Mouse (Mus musculus): ENCODE measurements at regions not wholly inside any gene's neighbourhood (a gene's known extent, or its start where the extent isn't known, plus 50 kb on each side); places are given as distances from the start of the nearest gene placed in this dataset.

GRCm38 (mm10) chr6:120614526-120614925, 51.6 kb upstream of the Cecr2 start:
- no peak overlapping the region for H3K4me3 ChIP-seq
- H3K4me1 ChIP-seq: no peaks in the 10 kb centered on the region
- no peak for ATAC-seq (ENCODE audit: borderline replicate concordance, extremely low read depth, low FRiP score, low TSS enrichment)
- H3K36me3 ChIP-seq: no peaks in the 10 kb centered on the region
- no peak overlapping the region for H3K27ac ChIP-seq
- H3K9ac ChIP-seq: no peak overlapping the region
- 81% methylated on average over 3 of the region's 3 CpGs for WGBS
- H3K4me2 ChIP-seq: no peak overlapping the region
- H3K9me3 ChIP-seq: no peaks in the 10 kb centered on the region
- H3K27me3 ChIP-seq: no peaks in the 10 kb centered on the region

- WGBS: 46% methylated on average over 7 of the region's 7 CpGs
- H3K9ac ChIP-seq: no peak overlapping the region
- H3K4me1 ChIP-seq: no peaks in the 10 kb centered on the region
- no peak overlapping the region for H3K4me3 ChIP-seq
- no peak overlapping the region for H3K4me2 ChIP-seq
- no peak for ATAC-seq (ENCODE audit: borderline replicate concordance, extremely low read depth, low FRiP score, low TSS enrichment)
- H3K9me3 ChIP-seq: no peaks in the 10 kb centered on the region
- H3K27ac ChIP-seq: no peak overlapping the region
- H3K27me3 ChIP-seq: no peaks in the 10 kb centered on the region
- H3K36me3 ChIP-seq: no peaks in the 10 kb centered on the region
Measured at GRCm38 (mm10) chr6:120612346-120612745, 53.8 kb upstream of the Cecr2 start.

- WGBS: 81% methylated on average over 4 of the region's 4 CpGs
- Histone ChIP-seq H3K36me3 (no peaks in the 10 kb centered on the region), H3K27ac (no peak overlapping the region), H3K27me3 (no peaks in the 10 kb centered on the region), H3K9me3 (no peaks in the 10 kb centered on the region), H3K4me3 (no peak overlapping the region), H3K4me2 (no peak overlapping the region), H3K9ac (no peak overlapping the region), H3K4me1 (no peaks in the 10 kb centered on the region)
- no peak for ATAC-seq (ENCODE audit: borderline replicate concordance, extremely low read depth, low FRiP score, low TSS enrichment)
Measured at GRCm38 (mm10) chr6:120609858-120610257, 56.3 kb upstream of the Cecr2 start.

GRCm38 (mm10) chr6:120605471-120605870, 60.7 kb upstream of the Cecr2 start:
- 82% methylated on average over 2 of the region's 2 CpGs for WGBS
- no peaks in the 10 kb centered on the region for H3K36me3 ChIP-seq
- no peaks in the 10 kb centered on the region for H3K9me3 ChIP-seq
- ATAC-seq (ENCODE audit: borderline replicate concordance, extremely low read depth, low FRiP score, low TSS enrichment): no peak
- no peak overlapping the region for H3K4me3 ChIP-seq
- no peak overlapping the region for H3K4me2 ChIP-seq
- H3K27me3 ChIP-seq: no peaks in the 10 kb centered on the region
- no peak overlapping the region for H3K27ac ChIP-seq
- H3K9ac ChIP-seq: no peak overlapping the region
- H3K4me1 ChIP-seq: no peaks in the 10 kb centered on the region

DNA sequence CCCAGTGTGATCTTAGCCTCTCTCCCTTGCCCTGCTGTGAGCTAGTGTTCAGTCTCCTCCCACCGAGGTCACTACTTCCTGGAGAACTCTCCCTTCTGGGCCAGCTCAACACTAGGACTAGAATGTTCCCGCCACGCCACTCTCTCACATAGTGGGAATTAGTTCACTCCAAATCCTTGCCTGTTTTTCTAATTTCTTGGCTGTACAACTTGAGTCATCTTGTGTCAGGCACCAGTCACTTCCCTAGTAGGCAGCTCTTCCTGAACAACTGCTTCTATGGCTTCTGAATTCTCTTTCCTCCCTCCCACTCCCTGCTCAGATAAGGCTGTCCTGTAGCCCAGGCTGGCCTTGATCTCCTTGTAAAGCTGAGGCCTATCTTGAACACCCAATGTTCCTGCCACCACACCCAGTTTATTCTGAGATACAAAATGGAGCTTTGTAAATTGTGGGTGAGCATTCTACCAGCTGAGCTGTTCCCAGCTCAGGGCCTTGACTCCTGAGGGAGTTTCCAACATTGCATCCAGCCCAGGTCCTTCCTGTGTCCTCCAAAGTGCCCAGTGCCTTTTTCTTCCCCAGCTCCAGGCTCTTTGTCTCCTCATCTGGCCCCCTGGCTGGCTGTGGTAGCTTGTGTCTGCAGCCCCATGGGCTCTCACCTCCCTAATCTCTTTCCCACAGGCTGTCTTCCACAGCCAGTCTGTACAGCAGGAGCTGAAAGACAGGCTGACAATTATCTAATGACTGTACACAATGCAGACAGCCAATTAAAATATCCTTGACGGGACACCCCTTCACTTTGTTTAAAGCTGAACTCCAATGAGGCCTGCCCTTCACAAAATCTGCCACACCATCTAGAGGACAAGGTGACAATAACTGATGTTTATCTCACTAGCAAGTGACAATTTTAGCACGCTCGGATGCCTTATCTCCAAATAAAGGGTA, 61.9 kb upstream of the Cecr2 start:
- H3K9me3 ChIP-seq: no peaks in the 10 kb centered on the region
- peak; percentile 27; the same call in 1 of the 2 replicates for ATAC-seq (ENCODE audit: borderline replicate concordance, extremely low read depth, low FRiP score, low TSS enrichment)
- no peak overlapping the region for H3K9ac ChIP-seq
- H3K27ac ChIP-seq: no peak overlapping the region; the same call in 1 of the 2 replicates
- H3K36me3 ChIP-seq: no peaks in the 10 kb centered on the region
- no peaks in the 10 kb centered on the region for H3K4me1 ChIP-seq
- no peak overlapping the region for H3K4me3 ChIP-seq
- H3K27me3 ChIP-seq: no peaks in the 10 kb centered on the region
- WGBS: 30% methylated on average over 6 of the region's 6 CpGs
- no peak overlapping the region for H3K4me2 ChIP-seq

DNA sequence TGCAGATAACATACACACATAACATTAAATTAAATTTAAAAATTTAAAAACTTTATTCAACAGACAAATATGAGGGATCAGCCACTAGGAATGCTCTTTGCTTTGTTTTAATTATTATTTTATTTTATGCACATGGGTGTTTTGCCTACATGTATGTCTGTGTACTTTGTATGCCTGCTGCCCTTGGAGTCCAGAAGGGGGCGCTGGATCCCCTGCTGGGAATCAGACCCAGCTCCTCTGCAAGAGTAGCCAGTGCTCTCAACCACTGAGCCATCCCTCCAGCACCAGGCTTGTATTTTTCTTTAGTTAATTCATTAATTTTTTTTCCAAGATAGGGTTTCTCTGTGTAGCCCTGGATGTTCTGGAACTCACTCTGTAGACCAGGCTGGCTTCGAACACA, 62.7 kb upstream of the Cecr2 start:
- 52% methylated on average over 2 of the region's 2 CpGs for WGBS
- Histone ChIP-seq H3K4me2 (no peak overlapping the region), H3K27me3 (no peaks in the 10 kb centered on the region), H3K36me3 (no peaks in the 10 kb centered on the region), H3K9ac (no peak overlapping the region), H3K4me1 (no peaks in the 10 kb centered on the region), H3K27ac (no peak overlapping the region), H3K9me3 (no peaks in the 10 kb centered on the region), H3K4me3 (no peak overlapping the region)
- ATAC-seq (ENCODE audit: borderline replicate concordance, extremely low read depth, low FRiP score, low TSS enrichment): no peak

GRCm38 (mm10) chr6:120600376-120600775, 65.8 kb upstream of the Cecr2 start:
- H3K4me3 ChIP-seq: no peak overlapping the region
- no peak overlapping the region for H3K27ac ChIP-seq
- H3K9me3 ChIP-seq: no peaks in the 10 kb centered on the region
- ATAC-seq (ENCODE audit: borderline replicate concordance, extremely low read depth, low FRiP score, low TSS enrichment): no peak
- 76% methylated on average over 2 of the region's 2 CpGs for WGBS
- no peaks in the 10 kb centered on the region for H3K36me3 ChIP-seq
- no peaks in the 10 kb centered on the region for H3K27me3 ChIP-seq
- no peaks in the 10 kb centered on the region for H3K4me1 ChIP-seq
- H3K4me2 ChIP-seq: no peak overlapping the region
- no peak overlapping the region for H3K9ac ChIP-seq

DNA sequence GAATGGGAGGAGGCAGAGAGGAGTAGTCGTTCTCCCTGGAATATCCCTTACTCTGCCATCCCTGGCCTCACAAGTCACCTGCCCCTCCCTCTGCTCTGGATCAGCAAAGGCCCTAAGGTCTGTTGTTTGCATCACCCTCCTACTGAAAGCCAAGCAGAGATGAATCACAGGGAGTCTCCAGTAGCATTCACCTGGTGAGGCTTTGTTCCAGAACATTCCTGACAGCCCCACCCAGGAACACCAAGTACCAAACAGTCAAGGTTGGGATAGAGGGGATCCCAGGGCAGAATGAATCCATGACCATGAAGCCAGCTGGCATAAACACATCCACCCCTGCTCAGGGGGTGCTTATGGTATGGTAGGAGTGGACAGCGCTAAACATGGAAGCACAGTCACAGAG, 67.4 kb upstream of the Hdhd5 start:
- H3K27me3 ChIP-seq: no peaks in the 10 kb centered on the region
- 54% methylated on average over 2 of the region's 2 CpGs for WGBS
- H3K4me2 ChIP-seq: no peak overlapping the region
- no peak overlapping the region for H3K9ac ChIP-seq
- no peak overlapping the region for H3K27ac ChIP-seq
- H3K36me3 ChIP-seq: no peaks in the 10 kb centered on the region
- H3K4me3 ChIP-seq: no peak overlapping the region
- no peak for ATAC-seq (ENCODE audit: borderline replicate concordance, extremely low read depth, low FRiP score, low TSS enrichment)
- no peaks in the 10 kb centered on the region for H3K4me1 ChIP-seq
- H3K9me3 ChIP-seq: no peaks in the 10 kb centered on the region

GRCm38 (mm10) chr6:120597887-120598286, 66.8 kb upstream of the Hdhd5 start:
- H3K4me1 ChIP-seq: no peaks in the 10 kb centered on the region
- no peak overlapping the region for H3K4me2 ChIP-seq
- no peak overlapping the region for H3K4me3 ChIP-seq
- no peaks in the 10 kb centered on the region for H3K9me3 ChIP-seq
- H3K27me3 ChIP-seq: no peaks in the 10 kb centered on the region
- no peaks in the 10 kb centered on the region for H3K36me3 ChIP-seq
- ATAC-seq (ENCODE audit: borderline replicate concordance, extremely low read depth, low FRiP score, low TSS enrichment): no peak
- H3K9ac ChIP-seq: no peak overlapping the region
- no peak overlapping the region for H3K27ac ChIP-seq
- WGBS: 28% methylated on average over 3 of the region's 3 CpGs

DNA sequence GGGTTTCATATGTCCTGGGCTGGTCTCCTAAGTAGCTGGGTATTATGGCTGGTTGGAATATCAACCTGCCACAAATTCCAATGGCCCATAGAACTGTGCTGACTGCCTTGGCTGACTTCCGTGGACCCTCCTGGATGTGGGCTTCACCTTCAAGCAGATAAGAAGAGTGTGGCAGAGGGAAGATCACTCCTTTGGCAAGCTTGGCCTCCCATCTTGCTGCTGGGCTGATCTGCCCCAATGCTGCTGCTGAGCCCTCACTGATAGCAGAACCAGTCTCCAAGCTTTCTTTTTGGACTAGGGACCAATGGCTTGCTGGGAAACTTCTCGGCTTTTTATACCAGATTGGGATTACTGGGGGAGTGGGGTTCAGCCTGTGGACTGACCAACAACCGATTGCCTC, 65.6 kb upstream of the Hdhd5 start:
- H3K9me3 ChIP-seq: no peaks in the 10 kb centered on the region
- ATAC-seq (ENCODE audit: borderline replicate concordance, extremely low read depth, low FRiP score, low TSS enrichment): no peak
- H3K36me3 ChIP-seq: no peaks in the 10 kb centered on the region
- 77% methylated on average over 3 of the region's 3 CpGs for WGBS
- H3K9ac ChIP-seq: no peak overlapping the region
- H3K4me3 ChIP-seq: no peak overlapping the region
- no peak overlapping the region for H3K4me2 ChIP-seq
- peaks cover 11% of the 10 kb centered on the region for H3K4me1 ChIP-seq
- H3K27ac ChIP-seq: no peak overlapping the region
- H3K27me3 ChIP-seq: no peaks in the 10 kb centered on the region

- no peak for ATAC-seq (ENCODE audit: borderline replicate concordance, extremely low read depth, low FRiP score, low TSS enrichment)
- no peak overlapping the region for H3K27ac ChIP-seq
- WGBS: 85% methylated on average over 8 of the region's 8 CpGs
Measured at GRCm38 (mm10) chr6:120594463-120594862, 63.3 kb upstream of the Hdhd5 start.

GRCm38 (mm10) chr6:120592705-120593104, 61.6 kb upstream of the Hdhd5 start:
- Histone ChIP-seq H3K4me1 (peaks cover 13% of the 10 kb centered on the region), H3K36me3 (no peaks in the 10 kb centered on the region), H3K9me3 (no peaks in the 10 kb centered on the region), H3K9ac (no peak overlapping the region), H3K4me2 (peak overlapping the region; percentile 36), H3K27me3 (no peaks in the 10 kb centered on the region), H3K4me3 (no peak overlapping the region), H3K27ac (no peak overlapping the region)
- 39% methylated on average over 7 of the region's 7 CpGs for whole genome bisulfite sequencing
- ATAC-seq (ENCODE audit: borderline replicate concordance, extremely low read depth, low FRiP score, low TSS enrichment): no peak

More at GRCm38 (mm10) chr6:120594463-120594862, 63.3 kb upstream of the Hdhd5 start:
- Histone ChIP-seq H3K4me2 (no peak overlapping the region), H3K9me3 (no peaks in the 10 kb centered on the region), H3K4me3 (no peak overlapping the region), H3K4me1 (peaks cover 13% of the 10 kb centered on the region), H3K9ac (no peak overlapping the region), H3K36me3 (no peaks in the 10 kb centered on the region), H3K27me3 (no peaks in the 10 kb centered on the region)
